Mouse (Mus musculus) lung, adult 2 months (tissue): ENCODE results near the gene Nfatc3.

Source experiments
- CTCF ChIP-seq: fragments of 200-500 bp; IDR thresholded peaks from 2 replicates; pipeline ENCODE4 v1.5.1; 2011; ENCODE audit warnings: mild to moderate bottlenecking, low read length, control low read depth; ENCODE audit not compliant: insufficient read depth
- POLR2A ChIP-seq: fragments of 200-500 bp; IDR thresholded peaks from 2 replicates; pipeline ENCODE4 v1.6.1; 2011; ENCODE audit warnings: low read depth, mild to moderate bottlenecking, control low read depth, low read length, borderline replicate concordance; ENCODE audit errors: extremely low read depth

GRCm38 (mm10) chr8:106126055-106126454 is 67.4 kb downstream of the Nfatc3 start:
- TF ChIP-seq CTCF (no peak), POLR2A (no peak)
